ENCODE assay signal across 9 mouse cellular contexts in the genomic region with DNA sequence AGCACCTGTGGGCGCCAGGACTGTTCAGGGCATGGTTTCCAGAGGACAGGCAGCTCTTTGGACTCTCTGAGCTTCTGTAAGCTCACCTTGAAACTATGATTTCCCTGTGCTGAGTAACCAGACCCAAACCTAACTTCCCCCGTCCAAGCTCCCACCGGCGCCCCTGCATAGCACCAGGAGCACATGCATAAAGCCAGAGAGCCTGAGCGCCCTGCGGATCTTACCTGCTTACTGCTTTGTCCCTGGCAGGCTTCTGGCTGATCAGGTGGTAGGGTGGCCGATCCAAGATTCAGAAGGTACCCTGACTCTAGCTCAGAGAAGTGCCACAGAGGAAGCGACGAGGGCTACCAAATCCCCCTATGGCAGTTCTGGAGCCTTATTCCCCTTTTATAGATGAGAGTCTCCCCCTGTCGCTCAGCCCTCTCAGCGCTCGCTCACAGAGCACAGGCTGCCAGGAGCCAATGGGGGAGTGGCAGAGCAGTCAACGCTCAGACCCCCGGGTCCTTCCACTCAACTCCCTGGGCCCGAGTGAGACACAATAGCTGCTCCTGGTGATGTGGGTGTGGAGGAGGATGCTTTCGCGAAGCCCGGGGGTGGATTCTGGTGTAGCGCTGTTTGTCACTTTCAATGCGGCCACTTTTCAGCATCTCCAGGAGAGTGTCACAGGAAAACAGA. TPM values are rescaled to one million over a fixed set of nuclear protein-coding genes. Genes with fewer than 3 reads are reported as not detected.
DNase-seq lines count a peak whose midpoint lies in the region; ATAC-seq and TF ChIP-seq lines count a peak whose summit lies in the region.
"Had no signal": no experiment of that assay in that cellular context is flagged by ENCODE, and none has a peak within 500 bp of the region (broad histone marks: within the 10 kb centered on the region; RNA-seq: fewer than 3 reads in every experiment).

Gene Pdyn, minus strand, starts transcription at position 361 of the 675 bp plus-strand sequence.

- 0 out of 2 replicates have a peak, but pooled peaks cover 3% of the 10 kb centered on the region for H3K4me1 ChIP-seq in embryonic facial prominence, embryonic 13.5 days
- peaks cover 19% of the 10 kb centered on the region for H3K4me1 ChIP-seq in neural tube, embryonic 15.5 days
- H3K4me1 ChIP-seq: liver, embryonic 13.5 days had no signal

- peak within 1 kb of the TSS; percentile 38 for H3K4me2 ChIP-seq in embryonic facial prominence, embryonic 13.5 days
- peak within 1 kb of the TSS; percentile 59 for H3K4me2 ChIP-seq in neural tube, embryonic 15.5 days
- H3K4me2 ChIP-seq: liver, embryonic 13.5 days had no signal

- TF ChIP-seq CTCF in left cerebral cortex, adult 2 months (IDR thresholded peaks at IDR 0.05): peak; percentile 18

- no peak within 1 kb of the TSS for H3K27ac ChIP-seq in embryonic facial prominence, embryonic 13.5 days
- H3K27ac ChIP-seq in left cerebral cortex, adult 2 months: no peak within 1 kb of the TSS
- no peak within 1 kb of the TSS for H3K27ac ChIP-seq in neural tube, embryonic 15.5 days (replicated peaks)
- H3K27ac ChIP-seq: liver, embryonic 13.5 days had no signal

- no peak within 1 kb of the TSS for H3K9ac ChIP-seq in embryonic facial prominence, embryonic 13.5 days
- peak within 1 kb of the TSS; percentile 36 for H3K9ac ChIP-seq in neural tube, embryonic 15.5 days (replicated peaks)
- H3K9ac ChIP-seq: liver, embryonic 13.5 days had no signal

- H3K27me3 ChIP-seq in embryonic facial prominence, embryonic 13.5 days: peaks cover 63% of the 10 kb centered on the region
- peaks cover 33% of the 10 kb centered on the region for H3K27me3 ChIP-seq in neural tube, embryonic 15.5 days (replicated peaks)

- peak; percentile 15 for DNase-seq in layer of hippocampus, adult 11-12 months (ENCODE audit: low spot score)
- DNase-seq in layer of hippocampus, adult 9-10 months (ENCODE audit: low spot score): no peak
- DNase-seq in left cerebral cortex, adult 2 months (ENCODE audit: extremely low spot score in 1 of 2, low spot score in 2 of 2): no peak
- no peak for DNase-seq in adrenal gland, adult 8-10 months
- no peak for DNase-seq in lung, adult 18-20 months
- DNase-seq: liver, embryonic 13.5 days had no signal

- H3K9me3 ChIP-seq in embryonic facial prominence, embryonic 13.5 days: no peaks in the 10 kb centered on the region
- no peaks in the 10 kb centered on the region for H3K9me3 ChIP-seq in neural tube, embryonic 15.5 days (replicated peaks)
- H3K9me3 ChIP-seq: liver, embryonic 13.5 days had no signal

- ATAC-seq in embryonic facial prominence, embryonic 13.5 days (ENCODE audit: insufficient number of reproducible peaks, insufficient read depth, low FRiP score, low TSS enrichment, low read depth): no peak
- peak; percentile 91 for ATAC-seq in neural tube, embryonic 15.5 days (ENCODE audit: low FRiP score)
- no peak for ATAC-seq in monocyte, adult 5-6 weeks (replicated peaks; ENCODE audit: insufficient number of reproducible peaks, low FRiP score, low TSS enrichment, poor library complexity, severe bottlenecking)

- no peak within 1 kb of the TSS for H3K4me3 ChIP-seq in embryonic facial prominence, embryonic 13.5 days
- peak within 1 kb of the TSS; percentile 37 for H3K4me3 ChIP-seq in left cerebral cortex, adult 2 months
- peak within 1 kb of the TSS; percentile 33 for H3K4me3 ChIP-seq in neural tube, embryonic 15.5 days (replicated peaks)
- H3K4me3 ChIP-seq: liver, embryonic 13.5 days had no signal

- 10% methylated on average over 20 of the region's 20 CpGs for WGBS in embryonic facial prominence, embryonic 13.5 days
- WGBS in neural tube, embryonic 15.5 days: 11% methylated on average over 20 of the region's 20 CpGs

- intact Hi-C loops in left cerebral cortex, adult 2 months (cut with DNase I): no loop called here

- H3K36me3 ChIP-seq in embryonic facial prominence, embryonic 13.5 days: no peaks in the 10 kb centered on the region
- H3K36me3 ChIP-seq in neural tube, embryonic 15.5 days: no peaks in the 10 kb centered on the region
- H3K36me3 ChIP-seq: liver, embryonic 13.5 days had no signal

RNA-seq across cellular contexts. Expression of gene Pdyn, which starts in this region (rescaled TPM):
- polyA plus RNA-seq in embryonic facial prominence, embryonic 13.5 days (2015; fragmentation: Nextera tagmentation; extraction: Ambion mirVana): 0.22 and 0.58 TPM in 2 replicates
- 10 to 100 TPM; 29.6 to 33.9 TPM for total RNA-seq in left cerebral cortex, adult 2 months (2021)
- 43.7 and 43.9 TPM in 2 replicates for polyA plus RNA-seq in neural tube, embryonic 15.5 days (2015; fragmentation: Nextera tagmentation; extraction: Ambion mirVana)
- total RNA-seq in adrenal gland, adult 8-10 months (2022): under 1 TPM in 3 of 4 experiments, not detected in 1; 0.14 to 0.48 (median 0.43) TPM
- not detected in 3 replicates for total RNA-seq in monocyte, adult 5-6 weeks (2017)
- polyA plus RNA-seq: liver, embryonic 13.5 days had no signal

Comparison
In these comparisons a context has a peak if more than half of its experiments do, and no peak if none do; other contexts are left out.
1. RNA of gene Pdyn (total RNA-seq): 29.6 to 33.9 TPM in left cerebral cortex, adult 2 months; 0.14 to 0.48 TPM in adrenal gland, adult 8-10 months and not detected in monocyte, adult 5-6 weeks; every median in the first group is over 10 times any median in the second.
2. RNA of gene Pdyn (polyA plus RNA-seq): 43.7 to 43.9 TPM in neural tube, embryonic 15.5 days; 0.22 to 0.58 TPM in embryonic facial prominence, embryonic 13.5 days; every median in the first group is over 10 times any median in the second.